Mouse (Mus musculus) G1E (cell line): ENCODE data around the gene Grin1. TPM values are rescaled to one million over a fixed set of nuclear protein-coding genes. Genes with fewer than 3 reads are reported as not detected.

ENCODE experiments used
- ATAC-seq: 2 replicates; pipeline ENCODE4 v1.8.0; 2016; ENCODE audit warnings: mild to moderate bottlenecking; ENCODE audit not compliant: insufficient number of reproducible peaks, poor library complexity, low FRiP score, severe bottlenecking; ENCODE audit errors: extremely low read depth
- DNase-seq: peaks from one replicate; pipeline ENCODE4 v3.0.0; 2012; ENCODE audit warnings: low spot score
- H3K27me3 ChIP-seq: 2 replicates; pipeline ENCODE4 v1.6.1; 2012; ENCODE audit warnings: mild to moderate bottlenecking, low read length, inconsistent platforms; ENCODE audit not compliant: insufficient read depth
- H3K36me3 ChIP-seq: replicated peaks from 2 replicates; pipeline ENCODE3; 2012; ENCODE audit warnings: mild to moderate bottlenecking, inconsistent platforms
- H3K4me1 ChIP-seq: 2 replicates; pipeline ENCODE4 v1.6.1; 2012; ENCODE audit warnings: low read depth, low read length, inconsistent platforms, mixed read lengths; ENCODE audit not compliant: insufficient read depth
- H3K4me3 ChIP-seq: 2 replicates; pipeline ENCODE4 v1.5.1; 2012; ENCODE audit warnings: low read depth, mild to moderate bottlenecking, inconsistent platforms, low read length, moderate library complexity, mixed read lengths
- H3K9me3 ChIP-seq: replicated peaks from 2 replicates; pipeline ENCODE4 v1.6.1; 2012; ENCODE audit warnings: inconsistent platforms
- CTCF ChIP-seq: IDR thresholded peaks from 2 replicates; pipeline ENCODE4 v1.5.1; 2012; ENCODE audit warnings: low read depth, low read length, inconsistent platforms, mixed read lengths
- GATA1 ChIP-seq: IDR thresholded peaks from 2 replicates; pipeline ENCODE4 v1.6.1; 2012; ENCODE audit warnings: borderline replicate concordance, low read length, inconsistent platforms, mixed read lengths
- GATA2 ChIP-seq: IDR thresholded peaks from 2 replicates; pipeline ENCODE4 v1.6.1; 2012; ENCODE audit warnings: low read depth, low read length, inconsistent platforms, borderline replicate concordance
- POLR2AphosphoS5 ChIP-seq: IDR thresholded peaks from 2 replicates; pipeline ENCODE4 v1.6.1; 2012; ENCODE audit warnings: low read depth, low read length, inconsistent platforms; ENCODE audit not compliant: insufficient replicate concordance
- TAL1 ChIP-seq: conservative IDR thresholded peaks from 2 replicates; pipeline ENCODE4 v1.6.1; 2012; ENCODE audit warnings: low read depth, low read length, inconsistent platforms, mixed read lengths
- polyA plus RNA-seq: library from polyadenylated mRNA; stranded (reverse); fragments of >175 nt; gene quantifications from 2 replicates; pipeline ENCODE4 v1.2.3, GENCODE M21; 2012
- total RNA-seq, 2 experiments: library from RNA; stranded (forward) in 1 of 2; stranded (reverse) in 1 of 2; fragments of 200-1000 nt in 1 of 2; fragments of >200 nt in 1 of 2; fragmentation: Nextera tagmentation in 1 of 2; gene quantifications; 2 replicates each; pipeline ENCODE4 v1.2.3; 2014 to 2017

Gene Grin1
- total and polyA plus RNA-seq, 3 experiments = 0.33 to 1.7 (median 0.73) TPM

DNA sequence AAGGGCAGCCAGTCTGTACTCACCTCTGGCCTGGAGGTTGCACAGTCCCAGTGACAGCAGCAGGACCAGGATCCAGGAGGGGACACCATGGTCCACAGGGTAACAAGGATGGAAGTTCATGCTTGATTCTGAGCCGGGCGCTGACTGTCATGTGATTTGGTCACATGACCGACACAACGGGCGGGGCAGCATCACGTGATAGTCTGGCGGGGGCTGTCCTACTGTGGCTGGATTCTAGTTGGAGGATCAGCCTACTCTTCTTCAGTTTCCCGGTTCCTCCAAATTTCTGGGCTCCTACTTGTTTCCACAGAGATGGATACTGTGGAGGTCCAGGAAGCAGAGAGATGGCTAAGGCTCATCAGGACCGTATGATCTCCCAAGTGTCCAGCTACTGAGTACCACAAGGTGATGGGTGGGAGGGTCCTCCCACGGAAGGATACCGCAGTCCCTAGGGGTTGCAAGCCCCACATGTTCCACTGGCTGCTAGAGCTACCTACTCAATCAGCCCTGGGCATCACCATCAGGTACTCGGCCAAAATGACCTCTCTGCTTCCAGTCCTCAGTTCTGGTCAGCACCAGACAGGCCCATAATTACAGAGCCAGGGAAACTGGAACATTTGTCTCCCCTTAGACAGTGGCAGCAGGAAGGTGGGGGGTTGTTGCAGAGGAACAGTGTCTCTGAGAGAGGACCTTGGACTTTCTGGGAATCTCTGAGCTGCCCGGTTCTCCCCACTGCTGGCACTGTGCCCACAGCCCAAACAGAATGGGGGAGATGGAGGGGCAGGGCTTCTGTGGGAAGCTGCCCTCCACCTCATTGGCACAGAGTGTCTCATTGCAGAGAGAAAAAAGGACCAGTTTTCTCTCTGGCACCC, 37.5 kb upstream of the Grin1 start, which contains the start of gene Dpp7:
Gene Dpp7 (minus strand): TSS at position 152 of the 872 bp plus-strand sequence.
- H3K4me3 ChIP-seq = peak within 1 kb of the TSS; percentile 80
- peaks cover 53% of the 10 kb centered on the region for H3K4me1 ChIP-seq
- H3K9me3 ChIP-seq = no peaks in the 10 kb centered on the region
- TF ChIP-seq POLR2AphosphoS5 = no peak
- no peak for TF ChIP-seq TAL1
- TF ChIP-seq GATA2 = no peak
- TF ChIP-seq CTCF = no peak
- TF ChIP-seq GATA1 = no peak
- no peaks in the 10 kb centered on the region for H3K27me3 ChIP-seq
- ATAC-seq (peak; percentile 47), DNase-seq (peak; percentile 83)
- H3K36me3 ChIP-seq = peaks cover 68% of the 10 kb centered on the region

DNA sequence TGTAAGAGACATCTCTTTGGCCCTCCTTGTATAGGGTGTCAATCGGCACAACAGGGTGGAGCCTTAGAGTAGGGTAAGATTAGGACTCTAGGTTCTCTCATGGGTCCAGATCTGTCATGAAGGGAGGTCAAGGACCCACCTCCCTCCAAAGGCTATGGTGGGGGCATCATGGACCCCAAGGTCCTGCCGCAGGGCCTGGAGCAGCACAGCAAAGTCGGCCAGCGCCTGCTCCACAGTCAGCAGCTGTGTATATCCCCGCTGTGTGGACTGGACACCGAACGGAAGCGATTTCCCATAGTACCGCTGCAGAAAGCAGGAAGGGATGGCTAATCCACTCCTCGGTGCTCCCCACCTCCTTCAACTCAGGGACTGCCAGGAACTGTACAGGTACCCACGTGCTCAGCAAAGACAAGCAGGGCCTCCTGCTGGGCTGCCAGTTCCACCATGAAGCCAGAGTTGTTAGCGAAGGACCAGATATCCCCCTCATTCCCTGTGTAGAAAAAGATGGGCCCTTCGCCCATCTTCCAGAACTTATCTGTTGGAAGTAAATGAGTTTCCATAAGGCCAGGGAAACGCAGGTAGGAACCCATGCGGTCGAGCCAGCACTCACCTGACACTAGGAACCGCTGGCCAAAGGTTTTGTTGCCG, 36.6 kb upstream of the Grin1 start:
- Histone ChIP-seq H3K27me3 (no peaks in the 10 kb centered on the region), H3K4me1 (peaks cover 52% of the 10 kb centered on the region), H3K4me3 (peak overlapping the region; percentile 80), H3K36me3 (peaks cover 68% of the 10 kb centered on the region), H3K9me3 (no peaks in the 10 kb centered on the region)
- ATAC-seq (no peak), DNase-seq (no peak)
- TF ChIP-seq GATA2 (no peak), GATA1 (no peak), POLR2AphosphoS5 (no peak), CTCF (no peak), TAL1 (no peak)

DNA sequence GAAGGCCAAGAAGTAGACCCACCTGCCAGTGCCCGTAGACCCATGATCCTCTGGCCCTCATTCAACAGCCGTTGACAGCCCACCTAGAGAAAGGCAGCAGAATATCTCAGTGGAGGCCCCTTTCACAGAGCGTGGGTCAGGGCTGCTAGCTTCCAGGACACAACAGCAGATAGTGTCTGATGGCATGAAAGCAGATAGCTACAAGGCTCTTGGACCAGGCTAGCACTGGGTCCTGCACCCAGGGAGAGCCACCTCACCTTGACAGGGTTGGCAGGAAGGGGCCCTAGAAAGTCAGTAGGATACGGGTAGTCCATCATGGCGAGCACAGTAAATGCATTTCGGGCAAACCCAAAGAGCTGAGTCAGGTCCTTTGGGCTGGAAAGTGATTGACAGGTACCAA, 35.2 kb upstream of the Grin1 start:
- Histone ChIP-seq H3K4me1 (peaks cover 50% of the 10 kb centered on the region), H3K4me3 (no peak overlapping the region; the same call in 1 of the 2 replicates), H3K27me3 (no peaks in the 10 kb centered on the region), H3K36me3 (peaks cover 69% of the 10 kb centered on the region), H3K9me3 (no peaks in the 10 kb centered on the region)
- no peak for TF ChIP-seq TAL1
- TF ChIP-seq GATA2 = no peak
- TF ChIP-seq POLR2AphosphoS5 = no peak
- no peak for TF ChIP-seq CTCF
- TF ChIP-seq GATA1 = no peak
- no peak for DNase-seq
- ATAC-seq = no peak

DNA sequence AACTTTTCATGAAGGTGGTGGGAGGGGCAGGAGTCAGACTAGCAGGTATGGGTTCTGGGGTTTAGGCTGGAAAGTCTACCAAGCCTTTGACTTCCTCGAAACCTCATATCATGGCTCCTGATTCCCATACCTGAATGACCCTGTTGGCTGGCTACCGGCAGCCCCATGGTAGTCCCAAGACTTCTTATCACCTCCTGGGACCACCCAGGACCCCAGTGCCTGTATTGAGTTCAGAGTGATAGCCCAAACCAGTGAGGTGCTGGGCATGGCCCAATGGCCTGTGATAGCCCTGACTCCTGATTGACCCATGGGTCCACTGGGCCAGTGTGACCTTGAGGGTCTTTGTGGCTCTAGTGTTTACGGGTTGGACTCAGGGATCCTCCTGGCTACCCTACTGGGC, 31.7 kb upstream of the Grin1 start:
- no peaks in the 10 kb centered on the region for H3K9me3 ChIP-seq
- peaks cover 34% of the 10 kb centered on the region for H3K4me1 ChIP-seq
- no peak overlapping the region for H3K4me3 ChIP-seq
- TF ChIP-seq TAL1 (no peak), POLR2AphosphoS5 (no peak), GATA2 (no peak), CTCF (no peak), GATA1 (no peak)
- DNase-seq = no peak
- ATAC-seq = no peak
- H3K27me3 ChIP-seq = no peaks in the 10 kb centered on the region
- peaks cover 97% of the 10 kb centered on the region for H3K36me3 ChIP-seq

DNA sequence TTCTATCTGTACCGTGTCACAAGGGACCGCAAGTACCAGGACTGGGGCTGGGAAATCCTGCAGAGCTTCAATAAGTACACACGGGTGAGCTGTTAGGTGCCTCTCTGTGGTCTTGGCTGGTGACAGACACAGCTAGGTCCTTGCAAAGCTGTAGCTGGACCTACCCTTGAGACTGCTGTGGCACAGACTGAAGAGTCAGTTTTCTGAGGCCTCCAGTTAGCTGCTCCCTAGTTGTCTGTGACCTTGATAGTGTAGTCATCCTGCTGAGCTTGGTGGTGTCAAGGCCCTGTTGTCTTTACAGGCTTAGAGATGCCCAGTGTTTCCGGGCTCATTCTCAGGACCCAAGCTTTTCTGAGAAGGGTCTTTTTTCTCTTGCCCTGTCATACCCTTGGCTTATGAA, 30.5 kb upstream of the Grin1 start:
- no peaks in the 10 kb centered on the region for H3K9me3 ChIP-seq
- H3K27me3 ChIP-seq = no peaks in the 10 kb centered on the region
- no peak overlapping the region for H3K4me3 ChIP-seq
- no peak for ATAC-seq
- H3K4me1 ChIP-seq = peaks cover 22% of the 10 kb centered on the region
- no peak for TF ChIP-seq POLR2AphosphoS5
- no peak for TF ChIP-seq CTCF
- no peak for TF ChIP-seq TAL1
- no peak for TF ChIP-seq GATA1
- no peak for TF ChIP-seq GATA2
- DNase-seq = no peak
- peaks cover 98% of the 10 kb centered on the region for H3K36me3 ChIP-seq

DNA sequence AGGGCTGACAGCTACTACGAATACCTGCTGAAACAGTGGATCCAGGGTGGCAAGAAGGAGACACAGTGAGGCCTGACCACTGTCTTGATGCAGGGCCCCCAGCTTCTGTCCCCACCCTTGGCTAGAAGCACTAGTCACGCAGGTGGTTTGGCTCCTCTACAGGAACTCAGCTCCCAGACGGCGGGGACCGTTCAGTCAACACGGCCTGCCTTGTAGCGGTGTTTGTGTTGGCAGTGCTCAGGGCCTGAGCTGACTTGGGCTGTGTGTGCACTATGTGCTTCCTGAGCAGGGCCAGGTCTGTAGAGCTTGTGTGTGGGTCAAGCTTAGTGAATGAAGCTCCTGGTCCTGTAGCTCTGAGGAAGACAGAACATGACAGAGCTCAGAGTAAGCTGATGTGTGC, 29.2 kb upstream of the Grin1 start:
- TF ChIP-seq POLR2AphosphoS5 (no peak), GATA1 (no peak), GATA2 (no peak), TAL1 (no peak), CTCF (no peak)
- no peak for ATAC-seq
- Histone ChIP-seq H3K9me3 (no peaks in the 10 kb centered on the region), H3K36me3 (peaks cover 98% of the 10 kb centered on the region), H3K4me1 (peaks cover 9% of the 10 kb centered on the region; the same call in 1 of the 2 replicates), H3K4me3 (no peak overlapping the region), H3K27me3 (no peaks in the 10 kb centered on the region)
- no peak for DNase-seq
